ENCODE assay signal across 8 mouse cellular contexts in the genomic region with DNA sequence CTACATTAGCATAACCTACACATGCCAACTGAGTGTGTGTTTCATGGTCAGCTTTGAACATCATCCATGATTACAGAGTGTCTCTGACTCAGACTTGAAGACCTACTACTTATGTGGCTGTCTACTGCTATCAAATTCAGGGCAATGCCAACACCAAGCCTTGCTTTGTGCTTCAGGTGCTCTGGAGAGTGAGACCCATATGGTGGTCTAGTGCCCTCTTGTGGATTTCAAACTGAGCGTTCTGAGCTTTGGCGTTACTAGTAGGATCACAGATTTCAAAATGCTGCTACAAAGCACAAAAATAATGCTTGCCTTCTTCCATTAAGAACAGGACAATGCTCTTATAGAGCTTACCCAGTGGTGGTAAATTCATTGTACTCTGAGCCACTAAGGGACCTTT.
DNase-seq lines count a peak whose midpoint lies in the region; ATAC-seq and TF ChIP-seq lines count a peak whose summit lies in the region.

No protein-coding gene starts in this region.

- no peak for ATAC-seq in heart, postnatal 0 days (ENCODE audit: insufficient read depth, low read depth)
- no peak for ATAC-seq in hindbrain, embryonic 11.5 days (ENCODE audit: low FRiP score)

- H3K4me1 ChIP-seq in heart, adult 2 months (ENCODE audit: control insufficient read depth, insufficient read depth, low read length): peaks cover 1% of the 10 kb centered on the region
- H3K4me1 ChIP-seq in E14TG2a.4 (replicated peaks; ENCODE audit: low read depth, low read length): no peaks in the 10 kb centered on the region
- peaks cover 11% of the 10 kb centered on the region; the same call in 1 of the 2 replicates for H3K4me1 ChIP-seq in heart, postnatal 0 days (ENCODE audit: control insufficient read depth, insufficient read depth)
- 0 out of 2 replicates have a peak, but pooled peaks cover 2% of the 10 kb centered on the region for H3K4me1 ChIP-seq in hindbrain, embryonic 11.5 days (replicated peaks; ENCODE audit: control insufficient read depth, insufficient read depth, low read length)

- no peaks in the 10 kb centered on the region; the same call in 1 of the 2 replicates for H3K27me3 ChIP-seq in heart, adult 2 months (ENCODE audit: control insufficient read depth, insufficient read depth, low read length)
- H3K27me3 ChIP-seq in E14TG2a.4 (ENCODE audit: insufficient read depth, low read length): no peaks in the 10 kb centered on the region
- H3K27me3 ChIP-seq in heart, postnatal 0 days (ENCODE audit: control insufficient read depth, insufficient read depth, low read length): no peaks in the 10 kb centered on the region
- H3K27me3 ChIP-seq in hindbrain, embryonic 11.5 days (ENCODE audit: control insufficient read depth, insufficient read depth, low read length): no peaks in the 10 kb centered on the region

- no peaks in the 10 kb centered on the region for H3K36me3 ChIP-seq in heart, adult 2 months (ENCODE audit: control insufficient read depth, insufficient read depth, low read length)
- no peaks in the 10 kb centered on the region for H3K36me3 ChIP-seq in E14TG2a.4 (ENCODE audit: insufficient read depth, low read length)
- H3K36me3 ChIP-seq in heart, postnatal 0 days (replicated peaks; ENCODE audit: control insufficient read depth, insufficient read depth, low read length): no peaks in the 10 kb centered on the region
- H3K36me3 ChIP-seq in hindbrain, embryonic 11.5 days (ENCODE audit: control insufficient read depth, insufficient read depth, low read length): no peaks in the 10 kb centered on the region

- no peaks in the 10 kb centered on the region for H3K79me2 ChIP-seq in heart, adult 2 months (replicated peaks; ENCODE audit: control insufficient read depth, insufficient read depth, low read length)

- no peak overlapping the region for H3K4me3 ChIP-seq in heart, adult 2 months
- no peak overlapping the region for H3K4me3 ChIP-seq in E14TG2a.4 (replicated peaks; ENCODE audit: low read length)
- H3K4me3 ChIP-seq in heart, postnatal 0 days (ENCODE audit: low read depth, low read length): no peak overlapping the region
- no peak overlapping the region for H3K4me3 ChIP-seq in hindbrain, embryonic 11.5 days (ENCODE audit: low read depth, low read length)

- intact Hi-C loops in heart, adult 2 months (cut with DNase I): loop anchor here (1.0 to 10.0 kb wide), 5 partner anchors 88 to 460 kb away; no protein-coding TSS in a partner anchor
- intact Hi-C loops in heart, postnatal 25 days (cut with DNase I): loop anchor here (1.0 to 5.0 kb wide), 3 partner anchors 343 to 553 kb away; no protein-coding TSS in a partner anchor

- WGBS in heart, adult 2 months: 29% methylated on average over 2 of the region's 2 CpGs
- 19% methylated on average over 2 of the region's 2 CpGs for WGBS in heart, postnatal 0 days
- 45% methylated on average over 2 of the region's 2 CpGs for WGBS in hindbrain, embryonic 11.5 days

- TF ChIP-seq EP300 in heart, adult 2 months (IDR thresholded peaks at IDR 0.05; ENCODE audit: insufficient read depth, low read depth, low read length): peak; percentile 73; the same call in 1 of the 2 replicates
- no peak for TF ChIP-seq EP300 in heart, postnatal 0 days (IDR thresholded peaks at IDR 0.05; ENCODE audit: low read depth)

- peak in 1 of 2 experiments; percentile 16 for DNase-seq in heart, adult 2 months
- DNase-seq in heart, postnatal 25 days (ENCODE audit: low spot score): no peak
- peak; percentile 46 for DNase-seq in adrenal gland, postnatal 10 days
- peak; percentile 69 for DNase-seq in heart, postnatal 0 days (ENCODE audit: low spot score)
- DNase-seq in lung, postnatal 36 days: peak; percentile 66
- no peak for DNase-seq in thymus, postnatal 25 days
- DNase-seq in hindbrain, embryonic 11.5 days (ENCODE audit: low spot score): no peak

- H3K27ac ChIP-seq in heart, adult 2 months: no peak overlapping the region
- H3K27ac ChIP-seq in heart, postnatal 0 days (ENCODE audit: low read depth): no peak overlapping the region
- H3K27ac ChIP-seq in hindbrain, embryonic 11.5 days (ENCODE audit: low read depth, low read length): no peak overlapping the region

- H3K9me3 ChIP-seq in E14TG2a.4 (ENCODE audit: low read length): no peaks in the 10 kb centered on the region
- no peaks in the 10 kb centered on the region for H3K9me3 ChIP-seq in heart, postnatal 0 days (replicated peaks; ENCODE audit: control insufficient read depth, low read length)
- H3K9me3 ChIP-seq in hindbrain, embryonic 11.5 days (ENCODE audit: control insufficient read depth, low read length): no peaks in the 10 kb centered on the region

- no peak overlapping the region for H3K4me2 ChIP-seq in heart, postnatal 0 days (ENCODE audit: low read depth, low read length)
- no peak overlapping the region for H3K4me2 ChIP-seq in hindbrain, embryonic 11.5 days (replicated peaks; ENCODE audit: low read depth, low read length)

- TF ChIP-seq POLR2A in heart, adult 2 months (IDR thresholded peaks at IDR 0.05; ENCODE audit: insufficient read depth, low read depth, low read length): no peak

- no peak overlapping the region for H3K9ac ChIP-seq in heart, adult 2 months (ENCODE audit: low read depth, low read length)
- H3K9ac ChIP-seq in heart, postnatal 0 days (replicated peaks; ENCODE audit: low read depth, low read length): no peak overlapping the region
- H3K9ac ChIP-seq in hindbrain, embryonic 11.5 days (ENCODE audit: low read depth, low read length): no peak overlapping the region

- peak; percentile 88 for TF ChIP-seq CTCF in heart, adult 2 months (IDR thresholded peaks at IDR 0.05)
- peak; percentile 18; the same call in 1 of the 2 replicates for TF ChIP-seq CTCF in E14TG2a.4 (conservative IDR thresholded peaks at IDR 0.05; ENCODE audit: low read length)
- TF ChIP-seq CTCF in heart, postnatal 0 days (IDR thresholded peaks at IDR 0.05; ENCODE audit: low read depth): peak; percentile 76

Comparison
In these comparisons a context has a peak if more than half of its experiments do, and no peak if none do; other contexts are left out.
1. DNase-seq: peak in adrenal gland, postnatal 10 days (single experiment), heart, postnatal 0 days (single experiment) and lung, postnatal 36 days (single experiment); none in heart, postnatal 25 days (single experiment), thymus, postnatal 25 days (single experiment) and hindbrain, embryonic 11.5 days (single experiment).
2. CTCF ChIP-seq: peak in every context shown above with its lines; median percentile 88 in heart, adult 2 months; 76 in heart, postnatal 0 days; 18 in E14TG2a.4.